Mouse (Mus musculus): Measurements from ENCODE around the gene Pnkp. TPM values are rescaled to one million over a fixed set of nuclear protein-coding genes. Genes with fewer than 3 reads are reported as not detected.
A peak's percentile ranks its signal among the peaks of the same experiment; 100 is the strongest.

The Pnkp gene
- polyA plus RNA-seq, 1 experiment from 2014 or later: 29.4 TPM

- H3K9ac ChIP-seq (replicated peaks; ENCODE audit: low read depth, low read length): no peak overlapping the region
- H3K27me3 ChIP-seq (replicated peaks; ENCODE audit: control insufficient read depth, insufficient read depth, low read length): peaks cover 10% of the 10 kb centered on the region
- H3K9me3 ChIP-seq (ENCODE audit: control insufficient read depth, low read length): no peaks in the 10 kb centered on the region
- no peak overlapping the region for H3K4me3 ChIP-seq (replicated peaks; ENCODE audit: low read length)
- no peak overlapping the region for H3K4me2 ChIP-seq (ENCODE audit: low read length)
- no peak overlapping the region for H3K27ac ChIP-seq (ENCODE audit: low read length)
- peaks cover 8% of the 10 kb centered on the region; the same call in 1 of the 2 replicates for H3K36me3 ChIP-seq (ENCODE audit: control insufficient read depth, insufficient read depth)
- ATAC-seq: no peak
- 86% methylated on average over 6 of the region's 6 CpGs for WGBS
- peaks cover 11% of the 10 kb centered on the region for H3K4me1 ChIP-seq (replicated peaks; ENCODE audit: control insufficient read depth, insufficient read depth, low read length)
Observed at GRCm38 (mm10) chr7:44838073-44838472, 18.9 kb upstream of the Pnkp start.

GRCm38 (mm10) chr7:44839171-44839490 lies 17.8 kb upstream of the Pnkp start:
- peak overlapping the region; percentile 33 for H3K4me3 ChIP-seq (replicated peaks; ENCODE audit: low read length)
- no peaks in the 10 kb centered on the region for H3K9me3 ChIP-seq (ENCODE audit: control insufficient read depth, low read length)
- H3K27ac ChIP-seq (ENCODE audit: low read length): no peak overlapping the region
- H3K4me2 ChIP-seq (ENCODE audit: low read length): peak overlapping the region; percentile 54
- ATAC-seq: no peak
- 26% methylated on average over 11 of the region's 11 CpGs for WGBS
- peaks cover 12% of the 10 kb centered on the region; the same call in 1 of the 2 replicates for H3K36me3 ChIP-seq (ENCODE audit: control insufficient read depth, insufficient read depth)
- peak overlapping the region; percentile 47 for H3K9ac ChIP-seq (replicated peaks; ENCODE audit: low read depth, low read length)
- H3K4me1 ChIP-seq (replicated peaks; ENCODE audit: control insufficient read depth, insufficient read depth, low read length): peaks cover 11% of the 10 kb centered on the region
- peaks cover 10% of the 10 kb centered on the region for H3K27me3 ChIP-seq (replicated peaks; ENCODE audit: control insufficient read depth, insufficient read depth, low read length)

GRCm38 (mm10) chr7:44839491-44840191 lies 17.3 kb upstream of the Pnkp start:
- ATAC-seq: peak; percentile 57
- H3K4me3 ChIP-seq (replicated peaks; ENCODE audit: low read length): peak overlapping the region; percentile 33
- H3K36me3 ChIP-seq (ENCODE audit: control insufficient read depth, insufficient read depth): peaks cover 15% of the 10 kb centered on the region; the same call in 1 of the 2 replicates
- peak overlapping the region; percentile 47 for H3K9ac ChIP-seq (replicated peaks; ENCODE audit: low read depth, low read length)
- H3K4me2 ChIP-seq (ENCODE audit: low read length): peak overlapping the region; percentile 54
- no peaks in the 10 kb centered on the region for H3K9me3 ChIP-seq (ENCODE audit: control insufficient read depth, low read length)
- H3K27ac ChIP-seq (ENCODE audit: low read length): no peak overlapping the region
- under 1% methylated on average over 58 of the region's 58 CpGs for WGBS
- H3K27me3 ChIP-seq (replicated peaks; ENCODE audit: control insufficient read depth, insufficient read depth, low read length): peaks cover 10% of the 10 kb centered on the region
- peaks cover 11% of the 10 kb centered on the region for H3K4me1 ChIP-seq (replicated peaks; ENCODE audit: control insufficient read depth, insufficient read depth, low read length)

GRCm38 (mm10) chr7:44840426-44840825 lies 16.5 kb upstream of the Pnkp start:
- no peak overlapping the region for H3K4me2 ChIP-seq (ENCODE audit: low read length)

GRCm38 (mm10) chr7:44841825-44842463 lies 15.0 kb upstream of the Pnkp start:
- H3K27me3 ChIP-seq (replicated peaks; ENCODE audit: control insufficient read depth, insufficient read depth, low read length): peaks cover 10% of the 10 kb centered on the region
- H3K36me3 ChIP-seq (ENCODE audit: control insufficient read depth, insufficient read depth): peaks cover 23% of the 10 kb centered on the region
- no peaks in the 10 kb centered on the region for H3K9me3 ChIP-seq (ENCODE audit: control insufficient read depth, low read length)
- no peak for ATAC-seq
- H3K4me2 ChIP-seq (ENCODE audit: low read length): no peak overlapping the region
- WGBS: 93% methylated on average over 8 of the region's 8 CpGs
- no peak overlapping the region for H3K9ac ChIP-seq (replicated peaks; ENCODE audit: low read depth, low read length)
- no peak overlapping the region for H3K4me3 ChIP-seq (replicated peaks; ENCODE audit: low read length)
- peaks cover 11% of the 10 kb centered on the region for H3K4me1 ChIP-seq (replicated peaks; ENCODE audit: control insufficient read depth, insufficient read depth, low read length)
- no peak overlapping the region for H3K27ac ChIP-seq (ENCODE audit: low read length)

More at GRCm38 (mm10) chr7:44840426-44840825, 16.5 kb upstream of the Pnkp start:
- no peak for ATAC-seq
- no peak overlapping the region for H3K4me3 ChIP-seq (replicated peaks; ENCODE audit: low read length)
- peaks cover 11% of the 10 kb centered on the region for H3K4me1 ChIP-seq (replicated peaks; ENCODE audit: control insufficient read depth, insufficient read depth, low read length)
- peaks cover 17% of the 10 kb centered on the region for H3K36me3 ChIP-seq (ENCODE audit: control insufficient read depth, insufficient read depth)
- peaks cover 10% of the 10 kb centered on the region for H3K27me3 ChIP-seq (replicated peaks; ENCODE audit: control insufficient read depth, insufficient read depth, low read length)
- no peaks in the 10 kb centered on the region for H3K9me3 ChIP-seq (ENCODE audit: control insufficient read depth, low read length)
- no peak overlapping the region for H3K27ac ChIP-seq (ENCODE audit: low read length)
- no peak overlapping the region for H3K9ac ChIP-seq (replicated peaks; ENCODE audit: low read depth, low read length)
- WGBS: 56% methylated on average over 14 of the region's 14 CpGs

- H3K4me2 ChIP-seq (ENCODE audit: low read length): no peak overlapping the region
- peaks cover 23% of the 10 kb centered on the region for H3K36me3 ChIP-seq (ENCODE audit: control insufficient read depth, insufficient read depth)
- peaks cover 8% of the 10 kb centered on the region for H3K27me3 ChIP-seq (replicated peaks; ENCODE audit: control insufficient read depth, insufficient read depth, low read length)
- H3K27ac ChIP-seq (ENCODE audit: low read length): no peak overlapping the region
- H3K4me3 ChIP-seq (replicated peaks; ENCODE audit: low read length): no peak overlapping the region
- WGBS: 92% methylated on average over 10 of the region's 10 CpGs
- H3K9me3 ChIP-seq (ENCODE audit: control insufficient read depth, low read length): no peaks in the 10 kb centered on the region
- H3K9ac ChIP-seq (replicated peaks; ENCODE audit: low read depth, low read length): no peak overlapping the region
- no peak for ATAC-seq
- peaks cover 12% of the 10 kb centered on the region for H3K4me1 ChIP-seq (replicated peaks; ENCODE audit: control insufficient read depth, insufficient read depth, low read length)
Observed at GRCm38 (mm10) chr7:44845006-44845405, 11.9 kb upstream of the Pnkp start.

GRCm38 (mm10) chr7:44846804-44847203 lies 10.1 kb upstream of the Pnkp start:
- Histone ChIP-seq H3K4me1 (replicated peaks; ENCODE audit: control insufficient read depth, insufficient read depth, low read length) (peaks cover 20% of the 10 kb centered on the region), H3K4me3 (replicated peaks; ENCODE audit: low read length) (no peak overlapping the region), H3K27ac (ENCODE audit: low read length) (no peak overlapping the region), H3K9me3 (ENCODE audit: control insufficient read depth, low read length) (no peaks in the 10 kb centered on the region), H3K4me2 (ENCODE audit: low read length) (no peak overlapping the region), H3K9ac (replicated peaks; ENCODE audit: low read depth, low read length) (no peak overlapping the region), H3K36me3 (ENCODE audit: control insufficient read depth, insufficient read depth) (peaks cover 23% of the 10 kb centered on the region), H3K27me3 (replicated peaks; ENCODE audit: control insufficient read depth, insufficient read depth, low read length) (no peaks in the 10 kb centered on the region)
- WGBS: 89% methylated on average over 7 of the region's 7 CpGs
- no peak for ATAC-seq

GRCm38 (mm10) chr7:44847772-44848171 lies 9.2 kb upstream of the Pnkp start:
- H3K9me3 ChIP-seq (ENCODE audit: control insufficient read depth, low read length): no peaks in the 10 kb centered on the region
- ATAC-seq: no peak
- no peak overlapping the region; the same call in 1 of the 2 replicates for H3K27ac ChIP-seq (ENCODE audit: low read length)
- H3K4me2 ChIP-seq (ENCODE audit: low read length): peak overlapping the region; percentile 74
- no peaks in the 10 kb centered on the region for H3K27me3 ChIP-seq (replicated peaks; ENCODE audit: control insufficient read depth, insufficient read depth, low read length)
- H3K4me3 ChIP-seq (replicated peaks; ENCODE audit: low read length): peak overlapping the region; percentile 71
- peaks cover 18% of the 10 kb centered on the region for H3K36me3 ChIP-seq (ENCODE audit: control insufficient read depth, insufficient read depth)
- peak overlapping the region; percentile 53 for H3K9ac ChIP-seq (replicated peaks; ENCODE audit: low read depth, low read length)
- 78% methylated on average over 5 of the region's 5 CpGs for WGBS
- H3K4me1 ChIP-seq (replicated peaks; ENCODE audit: control insufficient read depth, insufficient read depth, low read length): peaks cover 20% of the 10 kb centered on the region

- H3K4me3 ChIP-seq (replicated peaks; ENCODE audit: low read length): peak within 1 kb of the TSS; percentile 71
- H3K4me2 ChIP-seq (ENCODE audit: low read length): peak within 1 kb of the TSS; percentile 74
- H3K9me3 ChIP-seq (ENCODE audit: control insufficient read depth, low read length): no peaks in the 10 kb centered on the region
- peak within 1 kb of the TSS; percentile 80 for H3K9ac ChIP-seq (replicated peaks; ENCODE audit: low read depth, low read length)
- H3K36me3 ChIP-seq (ENCODE audit: control insufficient read depth, insufficient read depth): peaks cover 15% of the 10 kb centered on the region
- no peaks in the 10 kb centered on the region for H3K27me3 ChIP-seq (replicated peaks; ENCODE audit: control insufficient read depth, insufficient read depth, low read length)
- peak within 1 kb of the TSS; percentile 99 for H3K27ac ChIP-seq (ENCODE audit: low read length)
- WGBS: under 1% methylated on average over 54 of the region's 54 CpGs
- peaks cover 25% of the 10 kb centered on the region for H3K4me1 ChIP-seq (replicated peaks; ENCODE audit: control insufficient read depth, insufficient read depth, low read length)
- ATAC-seq: peak; percentile 87
Observed at GRCm38 (mm10) chr7:44848561-44849415, 8.2 kb upstream of the Pnkp start, which contains the start of the genes Akt1s1 and Tbc1d17. Gene Akt1s1 (plus strand): TSS chr7:44848991. Gene Tbc1d17 (minus strand): TSS chr7:44849079.
